ENCODE assay signal across 9 mouse cellular contexts in the genomic region with DNA sequence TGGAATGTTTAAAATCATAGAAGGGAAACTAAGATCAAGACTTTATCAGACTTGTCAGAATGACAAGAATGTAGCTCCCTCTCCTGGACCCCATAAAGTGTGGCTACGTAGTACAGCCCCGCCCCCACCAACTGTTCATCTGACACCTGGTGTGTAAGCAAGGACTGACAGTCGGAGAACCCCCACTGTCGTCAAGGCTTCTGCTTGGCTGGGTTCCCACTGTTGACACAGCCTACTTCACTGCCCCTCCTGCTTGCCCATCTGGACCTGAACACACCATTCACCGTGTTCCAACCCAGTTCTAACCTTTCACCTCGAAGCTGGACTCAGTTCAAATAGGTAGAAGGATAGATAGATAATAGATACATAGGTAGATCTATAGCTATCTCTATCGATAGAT. TPM values are rescaled to one million over a fixed set of nuclear protein-coding genes. Genes with fewer than 3 reads are reported as not detected.
A peak's percentile ranks its signal among the peaks of the same experiment; 100 is the strongest.
DNase-seq lines count a peak whose midpoint lies in the region; ATAC-seq and TF ChIP-seq lines count a peak whose summit lies in the region.
"Had no signal": no experiment of that assay in that cellular context is flagged by ENCODE, and none has a peak within 500 bp of the region (broad histone marks: within the 10 kb centered on the region; RNA-seq: fewer than 3 reads in every experiment).

No protein-coding gene starts in this region.

- H3K9ac ChIP-seq in intestine, embryonic 15.5 days: no peak overlapping the region
- H3K9ac ChIP-seq in intestine, postnatal 0 days (ENCODE audit: low read depth, low read length): no peak overlapping the region

- peak; percentile 20 for DNase-seq in ES-CJ7 (ENCODE audit: low read depth, low spot score)
- DNase-seq in kidney, adult 9 months: peak; percentile 78
- no peak for DNase-seq in urinary bladder, postnatal 10 days (ENCODE audit: low spot score)
- no peak for DNase-seq in layer of hippocampus, adult 8-10 months (ENCODE audit: low spot score in 2 of 2)
- DNase-seq in left cerebral cortex, adult 9 months (ENCODE audit: low spot score in 2 of 2): no peak

- ATAC-seq in intestine, embryonic 15.5 days: peak; percentile 63
- no peak; the same call in 1 of the 2 replicates for ATAC-seq in intestine, postnatal 0 days
- peak; percentile 55; the same call in 1 of the 2 replicates for ATAC-seq in megakaryocyte-erythroid progenitor cell, adult 5-6 weeks (replicated peaks; ENCODE audit: low FRiP score, low TSS enrichment, poor library complexity, severe bottlenecking)

- no peaks in the 10 kb centered on the region for H3K27me3 ChIP-seq in intestine, embryonic 15.5 days (replicated peaks)
- no peaks in the 10 kb centered on the region for H3K27me3 ChIP-seq in intestine, postnatal 0 days (replicated peaks; ENCODE audit: control insufficient read depth, insufficient read depth, low read length)

- no peaks in the 10 kb centered on the region for H3K36me3 ChIP-seq in intestine, embryonic 15.5 days
- no peaks in the 10 kb centered on the region for H3K36me3 ChIP-seq in intestine, postnatal 0 days (ENCODE audit: control insufficient read depth, insufficient read depth)

- H3K9me3 ChIP-seq in intestine, embryonic 15.5 days: no peaks in the 10 kb centered on the region
- no peaks in the 10 kb centered on the region for H3K9me3 ChIP-seq in intestine, postnatal 0 days (ENCODE audit: control insufficient read depth)

- H3K4me2 ChIP-seq in intestine, embryonic 15.5 days (replicated peaks): no peak overlapping the region
- H3K4me2 ChIP-seq in intestine, postnatal 0 days (replicated peaks; ENCODE audit: low read depth): no peak overlapping the region

- H3K4me3 ChIP-seq in intestine, embryonic 15.5 days (replicated peaks): no peak overlapping the region
- H3K4me3 ChIP-seq in intestine, postnatal 0 days (ENCODE audit: low read depth, low read length): no peak overlapping the region
- H3K4me3 ChIP-seq: megakaryocyte, embryonic 14.5 days had no signal

- H3K4me1 ChIP-seq in intestine, embryonic 15.5 days (replicated peaks): no peaks in the 10 kb centered on the region
- H3K4me1 ChIP-seq in intestine, postnatal 0 days (replicated peaks; ENCODE audit: control insufficient read depth, insufficient read depth, low read length): no peaks in the 10 kb centered on the region

- 45% methylated on average over 7 of the region's 7 CpGs for WGBS in intestine, embryonic 15.5 days
- 36% methylated on average over 7 of the region's 7 CpGs for WGBS in intestine, postnatal 0 days

- H3K27ac ChIP-seq in intestine, embryonic 15.5 days: no peak overlapping the region
- H3K27ac ChIP-seq in intestine, postnatal 0 days (ENCODE audit: low read depth, low read length): no peak overlapping the region

- TF ChIP-seq CTCF in intestine, postnatal 0 days (IDR thresholded peaks at IDR 0.05; ENCODE audit: low read depth): no peak

RNA-seq across cellular contexts. Expression of gene Ivd, which starts 15.5 kb away (rescaled TPM):
- polyA plus RNA-seq in intestine, embryonic 15.5 days (2015; fragmentation: Nextera tagmentation; extraction: Ambion mirVana): 43.7 and 46.2 TPM in 2 replicates
- 13.4 and 14.2 TPM in 2 replicates for polyA plus RNA-seq in intestine, postnatal 0 days (2015; fragmentation: Nextera tagmentation; extraction: Ambion mirVana)
- total RNA-seq in megakaryocyte-erythroid progenitor cell, adult 5-6 weeks (2014; fragmentation: Nextera tagmentation): 17.9 and 24.0 TPM in 2 replicates
- total RNA-seq in megakaryocyte-erythroid progenitor cell, adult 5-6 weeks (2017): 15.7 and 30.3 TPM in 2 replicates
- 100 to 1,000 TPM in 3 of 4 experiments, 10 to 100 TPM in 1; 98.7 to 127 (median 107) TPM for total RNA-seq in layer of hippocampus, adult 8-10 months (2022)

RNA-seq across cellular contexts. Expression of gene Knstrn, which starts 32.4 kb away (rescaled TPM):
- 89.5 and 98.5 TPM in 2 replicates for polyA plus RNA-seq in intestine, embryonic 15.5 days (2015; fragmentation: Nextera tagmentation; extraction: Ambion mirVana)
- 21.9 and 26.4 TPM in 2 replicates for polyA plus RNA-seq in intestine, postnatal 0 days (2015; fragmentation: Nextera tagmentation; extraction: Ambion mirVana)
- total RNA-seq in megakaryocyte-erythroid progenitor cell, adult 5-6 weeks (2014; fragmentation: Nextera tagmentation): 22.4 and 38.8 TPM in 2 replicates
- total RNA-seq in megakaryocyte-erythroid progenitor cell, adult 5-6 weeks (2017): 59.1 and 104 TPM in 2 replicates
- 1 to 10 TPM; 1.1 to 2.0 (median 1.5) TPM for total RNA-seq in layer of hippocampus, adult 8-10 months (2022)

RNA-seq across cellular contexts. Expression of gene Bahd1, which starts 53.9 kb away (rescaled TPM):
- polyA plus RNA-seq in intestine, embryonic 15.5 days (2015; fragmentation: Nextera tagmentation; extraction: Ambion mirVana): 5.1 and 5.4 TPM in 2 replicates
- polyA plus RNA-seq in intestine, postnatal 0 days (2015; fragmentation: Nextera tagmentation; extraction: Ambion mirVana): 6.1 and 8.9 TPM in 2 replicates
- total RNA-seq in megakaryocyte-erythroid progenitor cell, adult 5-6 weeks (2014; fragmentation: Nextera tagmentation): 11.9 and 13.9 TPM in 2 replicates
- 4.9 and 7.2 TPM in 2 replicates for total RNA-seq in megakaryocyte-erythroid progenitor cell, adult 5-6 weeks (2017)
- 10 to 100 TPM; 48.8 to 57.2 (median 54.9) TPM for total RNA-seq in layer of hippocampus, adult 8-10 months (2022)

Comparison
In these comparisons a context has a peak if more than half of its experiments do, and no peak if none do; other contexts are left out.
1. DNase-seq: peak in ES-CJ7 (single experiment) and kidney, adult 9 months (single experiment); none in urinary bladder, postnatal 10 days (single experiment), layer of hippocampus, adult 8-10 months (0 of 2) and left cerebral cortex, adult 9 months (0 of 2).
2. RNA of gene Knstrn, which starts 32.4 kb away (total RNA-seq): 22.4 to 104 TPM in megakaryocyte-erythroid progenitor cell, adult 5-6 weeks; 1.1 to 2.0 TPM in layer of hippocampus, adult 8-10 months; every median in the first group is over 4 times any median in the second.